Mouse (Mus musculus) T-cell, adult 66 days (primary cell): Measurements from ENCODE around the gene Fkbp15. TPM values are rescaled to one million over a fixed set of nuclear protein-coding genes. Genes with fewer than 3 reads are reported as not detected.

ENCODE experiments used
- total RNA-seq, 2 experiments: library from RNA; stranded (reverse); gene quantifications; 3 replicates in 1 of 2; 4 replicates in 1 of 2; pipeline ENCODE4 v1.2.4; 2023

Gene Fkbp15
- 10 to 100 TPM; 71.2 to 80.5 TPM for total RNA-seq

GRCm38 (mm10) chr4:62360088-62360804 lies at the start of gene Fkbp15, which contains the start of gene Slc31a1:
Gene Fkbp15 (minus strand): TSS chr4:62360548.
Gene Slc31a1 (plus strand): TSS chr4:62360727.

GRCm38 (mm10) chr4:62408601-62409282 lies 48.4 kb upstream of the Fkbp15 start, which contains the start of the genes Cdc26 and Prpf4:
Gene Cdc26 (minus strand): TSS chr4:62408642.
Gene Prpf4 (plus strand): TSS chr4:62408797.

GRCm38 (mm10) chr4:62262276-62262675 lies 98.1 kb downstream of the Fkbp15 start, which contains the start of gene Slc31a2:
Gene Slc31a2 (plus strand): TSS chr4:62262562.

Other genes starting within 250 kb of the Fkbp15 start
- not detected for gene Mup21, start 209.7 kb downstream of the Fkbp15 start, total RNA-seq
- gene Zfp37, start 129.5 kb downstream of the Fkbp15 start, total RNA-seq: not detected
- gene Slc31a2, start 98.0 kb downstream of the Fkbp15 start, total RNA-seq: 1 to 10 TPM; 3.7 to 5.7 TPM
- 1 to 10 TPM; 4.6 to 5.3 TPM for gene Slc31a1, start 179 bp upstream of the Fkbp15 start, total RNA-seq
- gene Cdc26, start 48.1 kb upstream of the Fkbp15 start, total RNA-seq: 10 to 100 TPM; 45.8 to 54.6 TPM
- gene Prpf4, start 48.2 kb upstream of the Fkbp15 start, total RNA-seq: 10 to 100 TPM; 19.1 to 24.0 TPM
- not detected for gene Rnf183, start 74.7 kb upstream of the Fkbp15 start, total RNA-seq
- not detected for gene Wdr31, start 110.3 kb upstream of the Fkbp15 start, total RNA-seq
- gene Bspry, start 119.5 kb upstream of the Fkbp15 start, total RNA-seq: 1 to 10 TPM; 1.6 to 2.6 TPM
- 1 to 10 TPM in 1 of 2 experiments, under 1 TPM in 1; 0.80 to 1.7 TPM for gene Hdhd3, start 142.9 kb upstream of the Fkbp15 start, total RNA-seq
- 10 to 100 TPM; 12.4 to 15.2 TPM for gene Alad, start 159.4 kb upstream of the Fkbp15 start, total RNA-seq
- gene Pole3, start 164.5 kb upstream of the Fkbp15 start, total RNA-seq: 10 to 100 TPM; 20.8 to 22.0 TPM
- gene 4933430I17Rik, start 164.8 kb upstream of the Fkbp15 start, total RNA-seq: 1 to 10 TPM; 2.7 to 2.8 TPM
- 100 to 1,000 TPM; 121 to 126 TPM for gene Rgs3, start 199.3 kb upstream of the Fkbp15 start, total RNA-seq